ENCODE assay signal across 9 mouse cellular contexts in genomic region chr6:40689180-40689579, GRCm38 (mm10).
DNase-seq lines count a peak whose midpoint lies in the region; ATAC-seq lines count a peak whose summit lies in the region.
"Had no signal": no experiment of that assay in that cellular context is flagged by ENCODE, and none has a peak within 500 bp of the region (broad histone marks: within the 10 kb centered on the region; RNA-seq: fewer than 3 reads in every experiment).

No protein-coding gene starts in this region.

- H3K9ac ChIP-seq in hindbrain, embryonic 15.5 days = no peak overlapping the region
- H3K9ac ChIP-seq in midbrain, embryonic 11.5 days (ENCODE audit: low read length) = no peak overlapping the region
- H3K9ac ChIP-seq in stomach, embryonic 15.5 days = no peak overlapping the region
- H3K9ac ChIP-seq: limb, embryonic 12.5 days had no signal

- ATAC-seq in activated CD4-positive, CD25-positive, alpha-beta regulatory T cell, adult 4 months = peak; percentile 36
- peak; percentile 71; the same call in 1 of the 2 replicates for ATAC-seq in hindbrain, embryonic 15.5 days (ENCODE audit: low FRiP score, low read depth)
- peak; percentile 75 for ATAC-seq in midbrain, embryonic 11.5 days (ENCODE audit: low FRiP score)
- peak; percentile 35; the same call in 1 of the 2 replicates for ATAC-seq in stomach, embryonic 15.5 days (ENCODE audit: insufficient read depth, low FRiP score, low read depth)

- no peaks in the 10 kb centered on the region for H3K27me3 ChIP-seq in hindbrain, embryonic 15.5 days
- no peaks in the 10 kb centered on the region for H3K27me3 ChIP-seq in midbrain, embryonic 11.5 days (ENCODE audit: control insufficient read depth, insufficient read depth, low read length)
- no peaks in the 10 kb centered on the region for H3K27me3 ChIP-seq in stomach, embryonic 15.5 days (replicated peaks)
- H3K27me3 ChIP-seq: limb, embryonic 12.5 days had no signal

- peak; percentile 24 to 89 for DNase-seq in adrenal gland, adult (ENCODE audit: inconsistent age in 2 of 2, low spot score in 1 of 2)
- DNase-seq in adrenal gland, postnatal 4 days (ENCODE audit: low spot score in 2 of 2) = no peak
- peak; percentile 62 for DNase-seq in embryo, embryonic 11.5 days (ENCODE audit: low read depth, low spot score)
- DNase-seq in layer of hippocampus, postnatal 10 days (ENCODE audit: low spot score in 2 of 2) = peak; percentile 36 to 52
- DNase-seq in midbrain, embryonic 11.5 days (ENCODE audit: low spot score, missing footprints) = peak; percentile 91

- H3K4me1 ChIP-seq in hindbrain, embryonic 15.5 days (replicated peaks) = no peaks in the 10 kb centered on the region
- H3K4me1 ChIP-seq in midbrain, embryonic 11.5 days (ENCODE audit: control insufficient read depth, insufficient read depth, low read length) = no peaks in the 10 kb centered on the region
- no peaks in the 10 kb centered on the region for H3K4me1 ChIP-seq in stomach, embryonic 15.5 days
- H3K4me1 ChIP-seq: limb, embryonic 12.5 days had no signal

- H3K27ac ChIP-seq in hindbrain, embryonic 15.5 days (replicated peaks) = no peak overlapping the region
- no peak overlapping the region for H3K27ac ChIP-seq in midbrain, embryonic 11.5 days (ENCODE audit: low read depth, low read length)
- H3K27ac ChIP-seq in stomach, embryonic 15.5 days = no peak overlapping the region
- H3K27ac ChIP-seq: limb, embryonic 12.5 days had no signal

- no peak overlapping the region for H3K4me2 ChIP-seq in hindbrain, embryonic 15.5 days
- no peak overlapping the region for H3K4me2 ChIP-seq in midbrain, embryonic 11.5 days
- H3K4me2 ChIP-seq in stomach, embryonic 15.5 days = no peak overlapping the region
- H3K4me2 ChIP-seq: limb, embryonic 12.5 days had no signal

- no peak overlapping the region for H3K4me3 ChIP-seq in hindbrain, embryonic 15.5 days
- H3K4me3 ChIP-seq in midbrain, embryonic 11.5 days (ENCODE audit: low read depth, low read length) = no peak overlapping the region
- no peak overlapping the region for H3K4me3 ChIP-seq in stomach, embryonic 15.5 days (replicated peaks)
- H3K4me3 ChIP-seq: limb, embryonic 12.5 days had no signal

- H3K36me3 ChIP-seq in hindbrain, embryonic 15.5 days = no peaks in the 10 kb centered on the region
- H3K36me3 ChIP-seq in midbrain, embryonic 11.5 days (ENCODE audit: control insufficient read depth, insufficient read depth, low read length) = no peaks in the 10 kb centered on the region
- no peaks in the 10 kb centered on the region for H3K36me3 ChIP-seq in stomach, embryonic 15.5 days
- H3K36me3 ChIP-seq: limb, embryonic 12.5 days had no signal

- WGBS in hindbrain, embryonic 15.5 days = 10% methylated on average over 5 of the region's 5 CpGs
- 10% methylated on average over 5 of the region's 5 CpGs for WGBS in midbrain, embryonic 11.5 days
- 6% methylated on average over 5 of the region's 5 CpGs for WGBS in stomach, embryonic 15.5 days

- H3K9me3 ChIP-seq in hindbrain, embryonic 15.5 days = no peaks in the 10 kb centered on the region
- H3K9me3 ChIP-seq in midbrain, embryonic 11.5 days (ENCODE audit: control insufficient read depth, low read length) = no peaks in the 10 kb centered on the region
- H3K9me3 ChIP-seq in stomach, embryonic 15.5 days = no peaks in the 10 kb centered on the region
- H3K9me3 ChIP-seq: limb, embryonic 12.5 days had no signal

Comparison
In these comparisons a context has a peak if more than half of its experiments do, and no peak if none do; other contexts are left out.
1. DNase-seq: peak in adrenal gland, adult (2 of 2), embryo, embryonic 11.5 days (single experiment), layer of hippocampus, postnatal 10 days (2 of 2) and midbrain, embryonic 11.5 days (single experiment); none in adrenal gland, postnatal 4 days (0 of 2).
2. Peak in every context shown above with its lines, with median percentiles within 50 percentile points of each other: ATAC-seq.